Mouse (Mus musculus): Measurements from ENCODE around the gene Atp5f1.
A peak's percentile ranks its signal among the peaks of the same experiment; 100 is the strongest.
"Not testable (repeated sequence)": the region's sequence is repeated elsewhere in the genome, so short reads cannot be mapped to it uniquely, and the experiment has no call there.

The Atp5f1 gene

GRCm38 (mm10) chr3:105959999-105960398, at the start of gene Atp5f1:
Atp5f1 (minus strand) TSS chr3:105960099.
- no peak for DNase-seq

DNA sequence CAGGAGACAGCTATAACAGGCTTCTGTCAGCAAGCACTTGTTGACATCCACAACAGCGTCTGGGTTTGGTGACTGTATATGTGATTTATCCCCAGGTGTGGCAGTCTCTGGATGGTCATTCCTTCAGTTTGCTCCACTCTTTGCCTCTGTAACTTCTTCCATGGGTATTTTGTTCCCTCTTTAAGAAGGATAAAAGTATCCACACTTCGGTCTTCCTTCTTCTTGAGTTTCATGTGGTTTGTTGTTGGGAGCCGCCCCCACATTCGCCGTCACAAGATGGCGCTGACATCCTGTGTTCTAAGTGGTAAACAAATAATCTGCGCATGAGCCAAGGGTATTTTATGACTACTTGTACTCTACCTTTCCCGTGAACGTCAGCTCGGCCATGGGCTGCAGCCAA, 43.5 kb upstream of the Atp5f1 start:
- not testable (repeated sequence) for DNase-seq

DNA sequence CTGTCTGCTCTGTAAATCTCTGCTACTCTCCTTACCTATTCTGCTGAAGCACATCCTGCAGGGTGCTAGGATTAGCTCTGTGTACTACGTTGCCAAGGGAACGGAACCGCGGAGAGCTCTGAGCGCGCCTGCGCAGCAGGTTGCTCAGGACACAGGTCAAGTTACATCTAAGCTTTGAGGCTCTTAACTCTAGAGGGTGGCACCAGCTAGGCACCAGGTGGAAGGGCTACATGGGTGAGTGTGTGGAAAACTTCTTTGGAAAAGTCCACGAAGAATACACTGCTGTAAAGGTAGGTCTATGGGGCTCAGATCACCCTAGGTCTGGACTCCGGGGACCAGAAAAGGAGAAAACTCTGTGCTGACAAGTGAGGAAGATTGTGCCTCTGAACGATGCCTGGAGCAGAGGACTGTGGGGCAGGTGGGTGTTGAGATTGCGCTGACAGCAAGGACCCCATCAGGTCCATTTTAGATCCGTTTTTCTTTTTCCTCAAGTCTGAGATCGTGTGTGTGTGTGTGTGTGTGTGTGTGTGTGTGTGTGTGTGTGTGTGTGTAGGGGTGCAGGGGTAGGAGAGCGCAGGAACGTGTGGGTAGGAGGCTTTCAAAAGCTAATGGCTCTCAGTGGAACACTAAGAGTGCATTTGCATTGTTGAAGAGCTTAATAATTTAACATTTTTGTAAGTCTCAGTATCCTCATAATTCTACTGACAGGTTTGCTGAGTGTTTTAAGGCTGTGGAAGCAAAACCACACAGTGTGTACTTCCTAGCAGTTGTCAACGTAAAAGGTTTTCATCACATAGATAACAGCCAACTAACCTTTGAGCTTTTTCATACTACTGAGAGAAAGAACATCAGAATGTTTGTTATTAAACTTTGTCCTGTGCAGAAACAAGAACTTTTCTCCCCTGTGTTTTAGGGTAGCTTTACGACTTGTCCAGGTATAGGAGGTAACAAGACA, 41.8 kb upstream of the Atp5f1 start:
- peak; percentile 25 to 51 for DNase-seq

DNA sequence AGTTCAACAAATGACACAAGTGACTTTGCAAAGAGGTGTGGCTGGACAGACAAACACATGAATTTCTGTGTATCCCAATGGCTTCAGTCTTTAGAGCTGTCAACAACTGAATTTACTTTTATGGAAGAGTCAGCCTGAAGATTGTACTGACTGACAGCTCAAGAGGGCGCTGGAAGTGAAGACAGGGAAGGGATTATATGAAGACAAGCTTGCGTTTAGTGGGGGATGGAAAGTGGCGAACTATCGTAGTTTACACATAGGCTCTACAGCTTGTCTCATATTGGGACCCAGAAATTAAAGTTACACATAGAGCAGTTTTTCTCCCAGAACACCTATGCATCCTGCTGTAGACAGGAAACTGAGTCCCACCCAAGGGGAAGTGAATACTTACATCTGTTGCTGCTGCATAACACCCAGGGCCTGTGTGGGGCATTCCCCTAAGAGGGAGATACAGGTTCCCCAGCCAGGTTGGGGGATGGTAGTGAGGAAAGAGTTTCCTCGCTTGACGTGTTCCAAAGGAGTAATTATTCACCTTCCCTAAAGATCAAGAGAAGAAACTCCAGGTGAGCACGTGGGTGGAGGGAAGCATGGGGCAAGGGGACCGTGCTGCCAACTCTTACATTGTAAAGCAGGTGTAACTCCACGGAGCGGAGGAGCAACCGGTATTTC, 40.9 kb upstream of the Atp5f1 start:
- DNase-seq = no peak

DNA sequence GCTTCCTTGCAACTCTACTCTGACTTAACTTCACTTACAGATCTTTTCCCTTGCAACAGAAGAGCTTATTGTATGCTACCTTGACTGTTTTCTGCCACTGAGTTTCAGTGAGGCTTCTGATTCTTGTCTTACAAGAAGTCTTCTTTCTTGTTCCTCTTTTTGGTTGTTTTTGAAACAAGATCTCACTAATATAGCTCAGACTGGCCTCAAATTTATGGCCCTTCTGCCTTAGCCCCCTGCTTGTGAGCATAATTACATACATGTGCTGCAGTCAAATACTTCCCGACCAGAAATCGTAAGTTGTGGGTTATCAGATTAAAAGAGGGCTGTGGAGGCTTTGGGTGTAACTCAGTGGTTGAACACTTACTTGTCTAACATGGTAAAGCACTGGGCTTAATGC, 34.8 kb upstream of the Atp5f1 start:
- DNase-seq = no peak

DNA sequence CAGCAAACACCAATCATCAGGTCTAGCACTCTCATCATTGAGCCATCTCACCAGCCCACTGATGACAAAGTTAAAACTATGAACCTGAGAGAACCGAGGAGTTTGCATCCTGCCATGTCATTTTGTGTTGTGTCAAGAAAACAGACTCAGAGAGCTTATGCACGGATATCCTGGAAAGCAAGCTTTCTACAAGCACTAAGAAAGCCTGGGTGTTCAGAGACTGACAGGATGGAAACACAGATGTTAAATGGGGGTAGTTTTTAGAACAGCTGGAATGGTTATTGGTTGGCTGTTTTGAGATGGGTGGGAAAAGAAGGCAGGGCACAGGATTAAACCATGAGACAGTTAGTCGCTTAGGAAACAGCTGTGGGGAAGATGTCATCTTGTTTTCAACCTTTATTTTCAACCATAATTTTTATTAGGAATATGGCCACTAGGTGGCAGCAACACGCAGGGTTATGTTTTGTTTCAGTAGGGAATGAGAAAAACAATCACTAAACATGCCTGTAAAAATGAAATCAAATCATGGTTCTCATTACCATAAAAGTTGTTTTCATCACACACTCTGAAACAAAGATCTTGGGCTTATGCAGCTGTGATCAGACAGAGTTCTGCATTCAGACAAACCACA, 31.9 kb upstream of the Atp5f1 start:
- DNase-seq = peak; percentile 27 to 72

- DNase-seq = not testable (repeated sequence)
These were observed 29.7 kb upstream of the Atp5f1 start for GRCm38 (mm10) chr3:105989611-105990010.

- DNase-seq = no peak
These were observed 14.3 kb upstream of the Atp5f1 start for GRCm38 (mm10) chr3:105974174-105974573.

GRCm38 (mm10) chr3:105973411-105973810, 13.5 kb upstream of the Atp5f1 start, which contains the start of gene Ovgp1:
Ovgp1 (plus strand) TSS chr3:105973711.
- no peak for DNase-seq

GRCm38 (mm10) chr3:105971831-105972446, 12.0 kb upstream of the Atp5f1 start:
- DNase-seq = no peak

GRCm38 (mm10) chr3:105960700-105961099, 801 bp upstream of the Atp5f1 start:
- peak; percentile 4 to 32 for DNase-seq

GRCm38 (mm10) chr3:105959585-105959984, 314 bp downstream of the Atp5f1 start:
- DNase-seq = peak in 1 of 2 experiments; percentile 6

DNA sequence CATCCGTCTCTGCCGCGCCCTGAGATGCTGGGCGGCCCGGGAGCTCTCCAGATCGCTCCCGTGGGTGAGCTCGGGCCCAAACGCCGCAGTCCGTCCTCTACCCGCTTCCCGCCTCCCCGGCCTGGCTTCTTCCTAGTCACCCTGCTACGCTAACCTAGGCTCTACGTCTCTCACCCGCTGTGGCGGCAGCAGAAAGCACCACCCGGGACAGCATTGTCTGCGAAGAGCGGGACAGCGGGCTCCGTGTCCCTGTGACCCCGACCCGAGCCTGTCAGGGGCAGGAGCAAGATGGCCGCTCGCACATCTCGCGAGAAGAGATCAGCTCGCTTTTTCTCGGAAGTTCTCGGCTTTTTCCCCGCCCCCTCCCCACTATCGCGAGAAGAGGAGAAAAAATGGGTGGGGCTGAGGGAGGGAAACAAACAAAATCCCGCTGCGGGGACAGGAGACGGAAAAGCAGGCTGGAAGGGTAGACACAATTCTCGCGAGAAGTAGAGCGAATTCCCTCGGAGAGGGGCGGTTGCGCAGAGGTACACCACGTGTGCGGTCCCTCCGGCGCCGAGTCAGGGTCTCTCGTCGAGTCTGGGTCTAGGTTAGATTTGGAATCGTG, 822 bp downstream of the Atp5f1 start, which contains the start of gene Wdr77:
TSS of gene Wdr77 (plus strand) at position 396 of the 607 bp plus-strand sequence.
- peak; percentile 97 to 98 for DNase-seq

DNA sequence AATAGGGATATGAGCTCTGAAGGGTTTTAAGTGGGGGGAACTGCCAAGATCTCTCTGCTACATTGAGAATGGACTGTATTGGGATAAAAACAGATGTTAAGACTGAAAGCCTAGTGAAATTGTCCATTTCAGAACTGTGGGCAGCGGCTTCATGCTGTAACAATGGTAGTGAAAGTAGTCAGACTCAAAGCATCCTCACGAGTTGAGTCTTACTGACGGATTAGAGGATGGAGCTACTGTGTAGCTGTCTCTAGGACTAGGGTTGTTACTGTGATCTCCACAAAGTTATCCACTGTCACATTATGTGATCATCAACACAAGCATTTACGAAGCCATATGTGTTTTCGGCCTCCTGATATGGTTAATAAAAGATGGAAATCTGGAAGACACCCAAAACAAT, 1.7 kb downstream of the Atp5f1 start:
- DNase-seq = no peak

- DNase-seq = no peak
These were observed 2.7 kb downstream of the Atp5f1 start for GRCm38 (mm10) chr3:105957235-105957634.

- no peak for DNase-seq
These were observed 8.6 kb downstream of the Atp5f1 start for GRCm38 (mm10) chr3:105951348-105951747.

- no peak for DNase-seq
These were observed 23.8 kb downstream of the Atp5f1 start for GRCm38 (mm10) chr3:105936111-105936510.

GRCm38 (mm10) chr3:105935033-105935432, 24.9 kb downstream of the Atp5f1 start:
- DNase-seq = peak; percentile 63 to 82

DNA sequence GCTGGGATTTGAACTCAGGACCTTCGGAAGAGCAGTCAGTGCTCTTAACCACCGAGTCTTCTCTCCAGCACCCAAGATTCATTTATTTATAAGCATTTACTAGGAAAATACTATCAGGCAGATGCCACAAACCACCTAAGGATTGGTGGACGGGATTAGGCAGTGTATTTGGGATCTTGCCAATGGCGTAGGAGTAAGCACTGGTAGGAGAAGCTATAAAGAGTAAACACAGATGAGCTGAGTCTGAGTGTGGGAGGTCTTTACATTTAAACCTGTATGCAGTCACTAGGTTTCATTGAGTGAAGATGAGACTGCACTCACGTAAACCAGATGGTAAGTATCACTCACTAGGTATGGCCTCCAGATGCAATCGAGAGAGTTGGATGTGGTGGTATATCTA, 26.0 kb downstream of the Atp5f1 start:
- no peak for DNase-seq

- no peak for DNase-seq
These were observed 27.4 kb downstream of the Atp5f1 start, which contains the start of gene I830077J02Rik for GRCm38 (mm10) chr3:105932240-105933071. I830077J02Rik (minus strand) TSS chr3:105932664.

DNA sequence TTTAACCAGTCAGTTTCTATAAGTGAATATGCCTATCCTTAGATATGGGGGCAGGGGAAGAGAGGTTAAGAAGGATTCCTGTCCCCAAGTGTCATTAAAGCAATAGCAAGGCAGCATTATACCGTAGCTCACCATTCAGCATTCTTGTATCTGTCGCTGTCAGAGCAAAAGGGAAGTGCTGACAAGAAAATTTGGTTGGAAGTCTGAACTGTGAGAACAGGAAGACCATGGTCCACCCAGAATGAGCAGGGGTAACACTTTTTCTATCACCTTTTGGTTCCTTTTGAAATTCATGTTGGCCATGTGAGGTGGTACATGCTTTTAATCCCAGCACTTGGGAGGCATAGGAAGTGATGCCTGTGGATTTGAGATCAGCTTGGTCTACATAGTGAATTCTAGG, 28.8 kb downstream of the Atp5f1 start:
- DNase-seq = no peak

Measured in kidney, postnatal 36 days (tissue).